Mouse (Mus musculus) neutrophil, adult 5-6 weeks (primary cell): ENCODE data around the gene Trmt61a. TPM values are rescaled to one million over a fixed set of nuclear protein-coding genes. Genes with fewer than 3 reads are reported as not detected.
A peak's percentile ranks its signal among the peaks of the same experiment; 100 is the strongest.
"Not testable (repeated sequence)": the region's sequence is repeated elsewhere in the genome, so short reads cannot be mapped to it uniquely, and the experiment has no call there.

Source experiments
- ATAC-seq: fragments of 151-379, 151-347 bp; 2 replicates; pipeline ENCODE4 v1.8.0; 2017; ENCODE audit warnings: mild to moderate bottlenecking, moderate TSS enrichment; ENCODE audit not compliant: insufficient number of reproducible peaks, poor library complexity, low FRiP score, severe bottlenecking; ENCODE audit errors: extremely low read depth
- total RNA-seq: library from RNA; stranded (forward); fragments of 200-1000 nt; gene quantifications from 2 replicates; pipeline ENCODE4 v1.2.3, GENCODE M21; 2017

Gene Trmt61a
- total RNA-seq, 1 experiment from 2014 or later: 3.6 TPM

DNA sequence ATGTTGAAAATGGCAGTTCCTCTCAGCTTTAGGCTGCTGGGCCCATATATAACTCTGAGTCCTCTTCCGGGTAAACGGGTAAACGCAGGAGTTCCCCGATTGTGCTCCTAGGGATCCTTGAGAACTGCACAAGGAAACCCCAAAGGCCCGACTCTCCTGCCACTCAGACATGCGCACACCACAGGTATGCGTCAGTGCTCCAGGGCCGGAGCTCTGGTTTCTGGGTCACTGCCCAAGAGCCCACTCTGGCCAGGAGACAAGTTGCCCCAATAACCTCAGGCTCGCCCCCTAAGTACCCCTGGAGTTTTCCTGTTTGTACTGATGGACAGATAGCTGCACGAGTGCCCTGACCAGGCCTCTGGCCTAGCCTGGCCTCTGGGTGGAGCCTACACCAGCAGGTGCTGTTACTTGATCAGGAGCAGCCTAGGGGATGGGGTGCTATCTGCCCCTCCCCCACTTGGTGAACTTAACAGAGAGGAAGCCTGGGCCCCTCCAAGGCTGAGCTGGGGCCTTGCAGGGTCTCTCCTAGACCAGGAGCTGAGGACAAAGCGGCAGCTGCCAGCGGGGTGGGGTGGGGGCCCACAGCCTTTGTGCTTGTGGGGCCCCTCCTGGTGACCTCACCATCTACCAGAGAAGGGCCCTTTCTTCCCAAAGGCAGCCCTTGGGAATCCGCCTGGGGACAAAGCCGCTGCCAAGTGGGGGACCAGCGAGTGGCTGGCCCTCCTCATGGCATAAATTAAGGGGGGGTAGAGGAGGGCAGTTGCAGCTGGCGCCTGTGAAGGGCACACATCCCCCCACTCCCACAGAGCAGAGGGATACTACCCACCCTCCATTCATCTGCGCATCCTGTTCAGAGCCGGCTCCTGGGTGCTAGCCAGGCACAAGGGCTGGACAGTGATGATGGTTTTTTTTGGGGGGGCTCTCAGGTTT lies 15.7 kb downstream of the Trmt61a start:
- ATAC-seq: no peak

GRCm38 (mm10) chr12:111694271-111694781 lies 16.4 kb downstream of the Trmt61a start:
- ATAC-seq: no peak

DNA sequence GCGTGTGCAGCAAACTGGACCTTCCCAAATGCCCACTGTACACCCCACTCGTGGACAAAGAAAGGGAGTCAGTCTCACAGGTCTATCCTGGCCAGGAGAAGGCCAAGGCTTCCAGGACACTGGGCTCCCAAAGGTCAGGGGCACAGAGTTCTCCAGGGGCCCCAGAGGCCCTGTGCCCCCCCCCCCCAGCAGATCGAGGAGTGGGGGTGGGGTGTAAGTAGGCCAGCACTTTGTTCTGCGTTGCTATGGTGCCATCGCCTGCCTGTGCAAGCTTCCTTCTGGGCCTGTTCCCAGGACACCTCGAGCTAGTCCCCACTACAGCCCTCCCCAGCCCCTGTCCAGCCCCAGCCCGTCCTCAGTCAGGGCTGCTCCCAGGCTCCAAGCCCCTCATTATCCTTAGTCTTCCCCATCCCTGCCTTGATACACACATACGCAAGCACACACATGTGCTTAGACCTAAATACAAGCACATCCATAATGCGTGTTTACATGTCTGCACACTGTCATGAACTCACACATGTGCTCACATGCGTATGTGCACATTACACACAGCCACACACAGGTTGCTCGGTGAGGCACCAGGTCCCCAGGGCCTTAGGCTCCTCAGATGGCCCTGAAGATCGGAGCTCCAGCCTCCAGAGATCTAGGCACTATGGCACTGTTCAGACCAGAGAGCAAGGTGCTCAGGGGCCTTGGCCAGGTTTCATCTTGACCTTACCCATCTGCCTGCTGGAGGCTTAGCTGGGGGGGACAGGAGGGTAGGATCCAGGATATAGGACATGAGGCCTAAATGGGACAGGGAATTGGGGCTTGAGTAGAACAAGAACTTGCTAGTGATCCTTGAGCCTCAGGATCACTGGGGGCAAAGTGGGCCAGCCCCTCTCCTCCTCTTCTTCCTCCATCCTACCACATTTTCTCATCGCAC lies 17.2 kb downstream of the Trmt61a start:
- no peak for ATAC-seq

DNA sequence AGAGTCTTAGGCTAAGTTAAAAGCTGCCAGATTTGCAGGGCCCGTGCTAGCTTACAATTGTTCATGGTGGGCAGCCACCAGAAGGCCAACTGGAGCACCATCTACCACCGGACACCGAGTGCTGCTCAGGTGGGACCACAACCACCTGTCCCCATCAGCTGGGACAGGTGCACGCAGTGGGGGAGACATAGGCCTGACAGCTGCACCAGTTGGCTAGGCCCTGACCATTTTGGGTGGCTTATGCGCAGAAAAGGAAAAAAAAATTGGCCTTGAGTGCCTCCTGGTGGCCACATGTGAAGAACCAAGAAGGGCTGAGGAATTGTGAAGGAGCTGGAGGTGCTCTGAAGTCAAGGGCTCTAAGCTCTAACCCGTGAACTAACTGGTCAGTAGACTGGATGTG lies 18.3 kb downstream of the Trmt61a start:
- peak; percentile 27; the same call in 1 of the 2 replicates for ATAC-seq

- no peak for ATAC-seq
These were observed 19.8 kb downstream of the Trmt61a start for GRCm38 (mm10) chr12:111697708-111698107.

GRCm38 (mm10) chr12:111698346-111698913 lies 20.5 kb downstream of the Trmt61a start:
- ATAC-seq: no peak

- no peak for ATAC-seq
These were observed 21.6 kb downstream of the Trmt61a start for GRCm38 (mm10) chr12:111699542-111699941.

- ATAC-seq: no peak
These were observed 23.1 kb downstream of the Trmt61a start for GRCm38 (mm10) chr12:111700920-111701458.

DNA sequence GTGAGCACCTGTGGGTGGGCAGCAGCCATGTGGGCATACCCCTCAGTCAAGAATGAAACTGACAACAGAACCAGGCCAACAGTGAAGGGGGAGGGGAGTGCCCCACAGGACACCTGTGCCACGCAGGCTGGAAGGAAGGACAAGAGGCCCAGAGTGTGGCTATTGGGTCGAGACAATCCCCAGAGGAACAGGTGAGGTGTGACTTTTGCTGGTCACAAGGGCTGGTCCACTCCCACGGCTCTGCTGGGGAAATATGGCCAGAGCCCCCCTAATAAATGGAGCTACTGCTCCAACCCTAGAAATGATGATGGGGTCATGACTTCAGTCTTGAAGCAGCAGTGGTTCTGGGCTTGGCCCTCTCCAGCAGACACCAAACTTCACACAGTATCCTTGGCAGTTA lies 25.4 kb downstream of the Trmt61a start:
- no peak for ATAC-seq

GRCm38 (mm10) chr12:111704609-111705008 lies 26.7 kb downstream of the Trmt61a start:
- ATAC-seq: no peak

GRCm38 (mm10) chr12:111705186-111705973 lies 27.5 kb downstream of the Trmt61a start:
- ATAC-seq: no peak

DNA sequence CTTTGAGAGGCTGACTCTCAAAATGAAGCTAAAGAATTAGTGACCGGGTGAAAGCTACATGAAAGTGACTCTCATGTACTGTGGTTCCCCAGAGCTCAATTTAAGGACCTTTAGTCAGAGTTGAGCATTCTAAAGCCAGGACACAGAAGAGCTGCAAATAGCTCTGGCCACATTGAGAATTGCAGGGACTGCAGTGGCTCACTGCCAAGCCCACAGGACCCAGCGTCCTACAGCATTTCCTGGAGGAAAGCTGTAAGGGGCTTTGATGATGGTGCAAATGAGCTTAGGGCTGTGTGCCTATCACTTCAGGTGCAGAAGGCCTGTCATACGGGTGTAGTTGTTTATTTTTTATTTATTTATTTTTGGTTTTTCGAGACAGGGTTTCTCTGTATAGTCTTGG lies 30.3 kb downstream of the Trmt61a start:
- no peak for ATAC-seq

DNA sequence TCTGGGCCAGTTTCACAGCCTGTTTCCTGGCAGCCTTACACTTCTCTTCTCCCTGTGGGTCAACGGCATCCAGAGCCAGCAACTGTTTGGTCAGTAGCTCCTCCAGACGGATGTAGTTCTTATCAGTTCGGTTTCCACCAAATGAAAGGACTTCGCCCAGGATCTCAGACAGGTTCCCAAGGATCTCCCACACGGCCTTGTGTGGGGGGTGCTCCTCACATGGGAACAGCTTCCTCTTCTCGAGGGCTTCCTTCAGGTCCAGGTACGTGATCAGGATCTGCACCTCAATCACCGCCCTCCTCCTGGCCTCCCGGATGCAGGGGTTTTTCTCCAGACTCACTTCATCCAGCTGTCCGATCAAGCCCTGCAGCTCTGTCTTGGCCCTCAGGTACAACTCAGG lies 32.2 kb downstream of the Trmt61a start:
- ATAC-seq: no peak

- ATAC-seq: no peak
These were observed 34.6 kb downstream of the Trmt61a start for GRCm38 (mm10) chr12:111712476-111712875.

DNA sequence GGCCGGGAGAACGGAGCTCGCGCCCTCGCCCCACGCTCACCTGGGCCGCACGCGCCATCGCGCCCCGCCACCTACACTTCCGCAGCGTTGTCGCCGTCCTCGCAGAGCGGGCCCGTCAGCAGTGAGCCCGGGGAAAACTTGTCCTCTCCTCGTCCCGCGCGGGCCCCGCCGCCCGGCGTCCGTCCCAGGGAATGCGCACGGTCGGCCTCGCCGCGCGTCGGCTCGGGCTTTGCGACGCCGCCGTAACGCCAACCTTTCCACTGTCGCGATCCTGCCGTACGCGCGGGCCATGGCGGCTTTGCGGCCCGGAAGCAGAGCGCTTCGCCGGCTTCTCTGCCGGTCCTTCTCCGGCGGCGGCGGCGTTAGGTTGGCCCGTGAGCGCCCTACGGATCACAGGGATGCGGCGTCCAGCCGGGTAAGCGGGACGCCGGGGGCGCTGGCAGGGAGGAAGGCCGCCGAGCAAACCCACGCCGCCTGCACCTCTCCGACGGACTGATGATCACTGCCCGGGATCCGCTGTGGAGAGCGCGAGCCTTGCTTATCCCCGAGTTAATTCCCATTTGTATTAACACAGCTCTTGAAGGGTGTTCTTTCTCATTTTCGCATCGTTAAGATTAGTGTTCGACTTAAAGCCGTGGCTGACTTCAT lies 35.2 kb downstream of the Trmt61a start, which contains the start of the genes Bag5 and Apopt1:
Gene Bag5, minus strand, starts transcription at position 254 of the 648 bp plus-strand sequence.
Gene Apopt1, plus strand, starts transcription at position 258 of the 648 bp plus-strand sequence.
- peak; percentile 86 for ATAC-seq

DNA sequence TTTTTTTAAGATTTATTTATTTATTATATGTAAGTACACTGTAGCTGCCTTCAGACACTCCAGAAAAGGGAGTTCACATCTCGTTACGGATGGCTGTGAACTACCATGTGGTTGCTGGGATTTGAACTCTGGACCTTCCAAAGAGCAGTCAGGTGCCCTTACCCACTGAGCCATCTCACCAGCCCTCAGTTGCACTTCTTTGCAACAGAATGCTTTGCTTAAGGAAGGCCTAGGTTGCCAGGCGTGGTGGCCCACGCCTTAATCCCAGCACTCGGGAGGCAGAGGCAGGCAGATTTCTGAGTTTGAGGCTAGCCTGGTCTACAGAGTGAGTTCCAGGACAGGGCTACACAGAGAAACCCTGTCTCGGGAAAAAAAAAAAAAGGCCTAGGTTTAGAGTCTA lies 36.0 kb downstream of the Trmt61a start:
- ATAC-seq: not testable (repeated sequence)

DNA sequence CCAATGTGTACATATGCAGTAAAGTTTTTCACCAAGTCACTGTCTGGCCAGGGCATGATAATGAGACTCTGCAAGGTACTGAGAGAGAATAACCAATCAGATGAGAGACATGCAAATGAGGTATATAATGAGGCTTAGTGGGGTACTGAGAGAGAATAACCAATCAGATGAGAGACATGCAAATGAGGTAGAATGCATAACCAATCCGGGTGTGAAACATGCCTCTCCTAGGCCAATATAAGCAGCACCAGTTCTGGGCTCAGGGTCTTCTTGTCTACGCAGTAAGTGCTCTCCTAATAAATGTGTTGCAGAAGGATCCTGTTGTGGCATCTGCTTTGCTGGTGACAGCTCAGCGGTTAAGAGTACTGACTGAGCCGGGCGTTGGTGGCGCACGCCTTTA lies 38.6 kb downstream of the Trmt61a start:
- no peak for ATAC-seq
